In genomic region chr3:34458766-34459165, GRCm38 (mm10) we compare ENCODE assay signal across 13 mouse cellular contexts.
"Had no signal": no experiment of that assay in that cellular context is flagged by ENCODE, and none has a peak within 500 bp of the region (broad histone marks: within the 10 kb centered on the region; RNA-seq: fewer than 3 reads in every experiment).

No protein-coding gene starts in this region.

- H3K9me3 ChIP-seq: limb, embryonic 12.5 days; liver, embryonic 13.5 days had no signal

- H3K4me3 ChIP-seq: limb, embryonic 12.5 days; liver, embryonic 13.5 days had no signal

- H3K27me3 ChIP-seq: limb, embryonic 12.5 days; liver, embryonic 13.5 days had no signal

- H3K4me2 ChIP-seq: limb, embryonic 12.5 days; liver, embryonic 13.5 days; midbrain, embryonic 11.5 days had no signal

- H3K4me1 ChIP-seq: liver, embryonic 13.5 days had no signal

- H3K9ac ChIP-seq: limb, embryonic 12.5 days; liver, embryonic 13.5 days had no signal

- H3K27ac ChIP-seq: limb, embryonic 12.5 days; liver, embryonic 13.5 days had no signal

- DNase-seq: kidney, adult 9 months; kidney, postnatal 14 days; kidney, postnatal 4 days; liver; liver, embryonic 13.5 days; lung, adult 2 months; lung, postnatal 14 days; lung, postnatal 4 days; midbrain, embryonic 14.5 days; thymus, adult 18-20 months; thymus, postnatal 36 days had no signal

- H3K36me3 ChIP-seq: limb, embryonic 12.5 days; liver, embryonic 13.5 days had no signal
